Mouse (Mus musculus) limb, embryonic 12.5 days (tissue): ENCODE results near the gene Cdk19. TPM values are rescaled to one million over a fixed set of nuclear protein-coding genes. Genes with fewer than 3 reads are reported as not detected.

ENCODE experiments used
- ATAC-seq: fragments of 200-750 bp; cut with Nextera tagmentation; 2 replicates; pipeline ENCODE4 v1.8.0; 2017; ENCODE audit warnings: low read depth, moderate TSS enrichment; ENCODE audit not compliant: insufficient number of reproducible peaks, insufficient read depth, low FRiP score, low TSS enrichment
- H3K27ac ChIP-seq: fragments of 300-500 bp; sonication (generic); 2 replicates; pipeline ENCODE4 v1.5.1; 2016; ENCODE audit warnings: mild to moderate bottlenecking, moderate library complexity
- H3K27me3 ChIP-seq: fragments of 300-500 bp; sonication (generic); 2 replicates; pipeline ENCODE4 v1.6.1; 2016; ENCODE audit warnings: mild to moderate bottlenecking, moderate library complexity
- H3K36me3 ChIP-seq: fragments of 300-500 bp; sonication (generic); 2 replicates; pipeline ENCODE4 v1.6.1; 2016; ENCODE audit warnings: mild to moderate bottlenecking, moderate library complexity
- H3K4me1 ChIP-seq: fragments of 300-500 bp; sonication (generic); replicated peaks from 2 replicates; pipeline ENCODE4 v1.6.1; 2016
- H3K4me2 ChIP-seq: fragments of 300-500 bp; sonication (generic); 2 replicates; pipeline ENCODE4 v1.6.1; 2016; ENCODE audit warnings: mild to moderate bottlenecking, moderate library complexity
- H3K4me3 ChIP-seq: fragments of 300-500 bp; sonication (generic); replicated peaks from 2 replicates; pipeline ENCODE4 v1.5.1; 2016; ENCODE audit warnings: mild to moderate bottlenecking
- H3K9ac ChIP-seq: fragments of 300-500 bp; sonication (generic); replicated peaks from 2 replicates; pipeline ENCODE4 v1.6.1; 2016; ENCODE audit warnings: mild to moderate bottlenecking, moderate library complexity
- H3K9me3 ChIP-seq: fragments of 300-500 bp; sonication (generic); 2 replicates; pipeline ENCODE4 v1.6.1; 2016; ENCODE audit warnings: mild to moderate bottlenecking, moderate library complexity
- WGBS: fragments of 180-500 bp; shearing (Covaris S2); methylation state at CpG from one replicate; pipeline ENCODE4 v1.1.7; 2016; 5-methylcytosine and 5-hydroxymethylcytosine counted together
- polyA plus RNA-seq: library from polyadenylated mRNA; unstranded; fragments of >200 nt; fragmentation: Nextera tagmentation; extraction: Ambion mirVana; gene quantifications from 2 replicates; pipeline ENCODE4 v1.2.1, GENCODE M21; 2016

The Cdk19 gene
- polyA plus RNA-seq, 1 experiment from 2014 or later, result 15.7 TPM

- WGBS, result 50% methylated on average over 12 of the region's 12 CpGs
- no peaks in the 10 kb centered on the region for H3K27me3 ChIP-seq
- peaks cover 13% of the 10 kb centered on the region for H3K4me1 ChIP-seq
- no peak overlapping the region for H3K27ac ChIP-seq
- ATAC-seq, result no peak
- H3K36me3 ChIP-seq, result no peaks in the 10 kb centered on the region
- H3K9ac ChIP-seq, result peak overlapping the region; percentile 87
- no peaks in the 10 kb centered on the region for H3K9me3 ChIP-seq
- peak overlapping the region; percentile 86 for H3K4me3 ChIP-seq
- H3K4me2 ChIP-seq, result peak overlapping the region; percentile 66
These were observed 11.0 kb downstream of the Cdk19 start for GRCm38 (mm10) chr10:40350245-40350932.

GRCm38 (mm10) chr10:40351156-40351555, 11.8 kb downstream of the Cdk19 start:
- H3K4me2 ChIP-seq, result peak overlapping the region; percentile 66; the same call in 1 of the 2 replicates
- no peaks in the 10 kb centered on the region for H3K9me3 ChIP-seq
- peaks cover 13% of the 10 kb centered on the region for H3K4me1 ChIP-seq
- no peak overlapping the region for H3K27ac ChIP-seq
- WGBS, result 71% methylated on average over 4 of the region's 4 CpGs
- H3K27me3 ChIP-seq, result no peaks in the 10 kb centered on the region
- no peak for ATAC-seq
- H3K36me3 ChIP-seq, result no peaks in the 10 kb centered on the region
- peak overlapping the region; percentile 86; the same call in 1 of the 2 replicates for H3K4me3 ChIP-seq
- no peak overlapping the region for H3K9ac ChIP-seq

GRCm38 (mm10) chr10:40354081-40354480, 14.7 kb downstream of the Cdk19 start:
- no peaks in the 10 kb centered on the region for H3K9me3 ChIP-seq
- no peak overlapping the region for H3K27ac ChIP-seq
- no peaks in the 10 kb centered on the region for H3K27me3 ChIP-seq
- H3K9ac ChIP-seq, result no peak overlapping the region
- H3K4me1 ChIP-seq, result peaks cover 13% of the 10 kb centered on the region
- no peak overlapping the region for H3K4me3 ChIP-seq
- no peaks in the 10 kb centered on the region for H3K36me3 ChIP-seq
- ATAC-seq, result no peak
- WGBS, result 88% methylated on average over 9 of the region's 9 CpGs
- no peak overlapping the region for H3K4me2 ChIP-seq

GRCm38 (mm10) chr10:40354556-40354955, 15.2 kb downstream of the Cdk19 start:
- 92% methylated on average over 1 of the region's 1 CpGs for WGBS
- Histone ChIP-seq H3K4me3 (no peak overlapping the region), H3K4me2 (no peak overlapping the region), H3K27me3 (no peaks in the 10 kb centered on the region), H3K36me3 (no peaks in the 10 kb centered on the region), H3K9me3 (no peaks in the 10 kb centered on the region), H3K9ac (no peak overlapping the region), H3K4me1 (peaks cover 13% of the 10 kb centered on the region), H3K27ac (no peak overlapping the region)
- ATAC-seq, result no peak

DNA sequence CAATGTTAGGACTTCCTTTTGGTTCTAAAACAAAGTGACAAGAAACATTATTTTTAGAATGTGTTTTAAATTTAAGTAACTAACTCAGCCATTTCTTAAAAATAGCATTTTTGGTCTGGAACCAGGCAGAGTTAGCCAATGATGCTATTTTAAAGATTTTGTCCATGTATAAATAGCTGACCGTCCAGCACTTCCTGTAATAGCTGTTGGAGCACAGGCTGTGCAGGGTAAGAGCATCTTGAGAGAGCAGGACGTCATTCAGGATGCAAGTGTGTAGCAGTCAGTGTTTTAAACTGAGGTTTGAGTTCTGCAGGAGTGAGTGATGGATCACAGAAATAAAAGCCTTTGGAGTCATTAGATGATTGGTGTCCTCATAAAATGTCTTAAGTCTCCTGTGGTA, 18.8 kb downstream of the Cdk19 start:
- Histone ChIP-seq H3K4me3 (no peak overlapping the region), H3K27me3 (no peaks in the 10 kb centered on the region), H3K27ac (no peak overlapping the region), H3K9ac (no peak overlapping the region), H3K4me2 (no peak overlapping the region), H3K9me3 (no peaks in the 10 kb centered on the region), H3K4me1 (peaks cover 11% of the 10 kb centered on the region), H3K36me3 (no peaks in the 10 kb centered on the region)
- no peak for ATAC-seq
- 60% methylated on average over 2 of the region's 2 CpGs for WGBS

GRCm38 (mm10) chr10:40359131-40359530, 19.8 kb downstream of the Cdk19 start:
- ATAC-seq, result no peak
- H3K4me1 ChIP-seq, result peaks cover 12% of the 10 kb centered on the region
- H3K9ac ChIP-seq, result no peak overlapping the region
- no peaks in the 10 kb centered on the region for H3K9me3 ChIP-seq
- no peaks in the 10 kb centered on the region for H3K36me3 ChIP-seq
- no peaks in the 10 kb centered on the region for H3K27me3 ChIP-seq
- H3K4me3 ChIP-seq, result no peak overlapping the region
- H3K27ac ChIP-seq, result no peak overlapping the region
- WGBS, result 57% methylated on average over 2 of the region's 2 CpGs
- H3K4me2 ChIP-seq, result no peak overlapping the region

GRCm38 (mm10) chr10:40363004-40363403, 23.6 kb downstream of the Cdk19 start:
- Histone ChIP-seq H3K9me3 (no peaks in the 10 kb centered on the region), H3K4me2 (no peak overlapping the region), H3K4me3 (no peak overlapping the region), H3K36me3 (no peaks in the 10 kb centered on the region), H3K9ac (no peak overlapping the region), H3K27me3 (no peaks in the 10 kb centered on the region), H3K27ac (no peak overlapping the region), H3K4me1 (peaks cover 15% of the 10 kb centered on the region)
- 11% methylated on average over 4 of the region's 4 CpGs for WGBS
- no peak; the same call in 1 of the 2 replicates for ATAC-seq

DNA sequence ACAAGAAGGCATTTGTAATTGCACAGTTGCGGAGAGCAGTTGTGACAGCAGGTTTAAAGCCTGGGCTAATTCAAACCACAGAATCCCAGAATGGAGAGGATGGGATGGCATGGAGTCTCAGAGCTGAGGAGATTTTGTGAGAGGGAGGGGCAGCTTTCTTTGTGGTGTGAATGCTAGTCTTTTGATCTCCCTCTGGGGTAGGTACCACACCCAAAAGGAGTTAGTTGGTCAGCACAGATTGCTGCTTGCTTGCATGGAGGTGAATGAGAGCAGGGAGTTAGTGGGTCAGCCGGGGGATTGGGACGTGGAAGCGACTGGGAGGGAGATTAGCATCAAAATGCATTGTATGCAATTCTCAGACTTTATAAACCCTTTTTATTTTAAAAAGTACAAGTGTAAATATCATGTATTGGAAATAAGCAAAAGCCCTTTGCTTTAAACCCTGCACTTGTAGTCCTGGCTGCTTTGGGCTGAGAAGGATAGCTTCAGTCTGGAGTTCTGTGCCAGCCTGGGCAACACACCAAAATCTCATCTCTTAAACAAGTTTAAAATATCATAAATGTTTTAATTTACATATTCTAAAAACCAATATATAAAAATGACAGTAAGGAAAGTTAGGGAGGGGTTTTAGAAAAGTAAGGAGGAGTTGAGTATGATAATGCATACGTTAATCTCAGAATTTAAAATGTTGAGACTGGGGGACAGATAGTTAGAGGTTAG, 25.4 kb downstream of the Cdk19 start:
- ATAC-seq, result no peak
- no peaks in the 10 kb centered on the region for H3K27me3 ChIP-seq
- WGBS, result 49% methylated on average over 5 of the region's 5 CpGs
- H3K4me2 ChIP-seq, result no peak overlapping the region
- H3K27ac ChIP-seq, result no peak overlapping the region
- peaks cover 26% of the 10 kb centered on the region for H3K4me1 ChIP-seq
- no peaks in the 10 kb centered on the region for H3K9me3 ChIP-seq
- H3K4me3 ChIP-seq, result no peak overlapping the region
- no peaks in the 10 kb centered on the region for H3K36me3 ChIP-seq
- H3K9ac ChIP-seq, result no peak overlapping the region

DNA sequence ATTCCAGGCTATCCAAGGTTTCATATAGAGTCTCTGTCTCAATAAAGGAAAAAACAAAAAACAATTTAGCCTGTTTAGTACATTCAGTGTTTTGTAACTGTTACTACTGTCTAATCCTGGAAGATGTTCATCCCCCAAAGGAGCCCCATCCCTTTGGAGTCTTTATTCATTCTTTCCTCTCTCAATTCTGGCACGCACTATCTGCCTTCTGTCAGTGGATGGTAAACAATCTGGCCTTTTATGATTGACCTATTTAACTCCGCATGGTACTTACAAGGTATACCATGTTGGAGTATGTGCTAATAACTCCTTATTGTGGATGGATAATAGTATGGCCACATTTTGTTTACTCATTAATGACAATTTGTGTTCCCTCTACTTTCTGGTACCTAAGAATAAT, 26.6 kb downstream of the Cdk19 start:
- Histone ChIP-seq H3K9me3 (no peaks in the 10 kb centered on the region), H3K27me3 (no peaks in the 10 kb centered on the region), H3K4me2 (no peak overlapping the region), H3K4me1 (peaks cover 30% of the 10 kb centered on the region), H3K9ac (no peak overlapping the region), H3K4me3 (no peak overlapping the region), H3K27ac (no peak overlapping the region), H3K36me3 (no peaks in the 10 kb centered on the region)
- 91% methylated on average over 2 of the region's 2 CpGs for WGBS
- ATAC-seq, result no peak

GRCm38 (mm10) chr10:40368516-40368915, 29.2 kb downstream of the Cdk19 start:
- peak overlapping the region; percentile 75; the same call in 1 of the 2 replicates for H3K27ac ChIP-seq
- 39% methylated on average over 1 of the region's 1 CpGs for WGBS

DNA sequence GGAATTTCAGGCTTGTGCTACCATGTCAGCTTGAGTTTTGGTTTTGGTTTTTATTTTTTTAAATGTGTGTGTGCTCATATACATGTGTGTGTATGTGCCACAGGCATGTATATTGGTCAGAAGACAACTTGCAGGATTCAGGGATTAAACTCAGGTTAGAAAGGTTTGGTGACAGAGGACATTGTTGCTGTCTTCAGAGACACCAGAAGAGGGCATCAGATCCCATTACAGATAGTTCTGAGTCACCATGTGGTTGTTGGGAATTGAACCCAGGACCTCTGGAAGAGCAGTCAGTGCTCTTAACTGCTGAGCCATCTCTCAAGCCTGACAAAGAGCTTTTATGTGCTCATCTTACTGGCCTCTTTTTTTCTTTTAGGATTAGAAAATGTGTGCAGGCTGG, 30.8 kb downstream of the Cdk19 start:
- peaks cover 41% of the 10 kb centered on the region for H3K4me1 ChIP-seq
- H3K4me3 ChIP-seq, result no peak overlapping the region
- ATAC-seq, result no peak
- no peak overlapping the region for H3K27ac ChIP-seq
- no peak overlapping the region for H3K4me2 ChIP-seq
- H3K36me3 ChIP-seq, result no peaks in the 10 kb centered on the region
- no peaks in the 10 kb centered on the region for H3K27me3 ChIP-seq
- no peak overlapping the region for H3K9ac ChIP-seq
- H3K9me3 ChIP-seq, result no peaks in the 10 kb centered on the region

More at GRCm38 (mm10) chr10:40368516-40368915, 29.2 kb downstream of the Cdk19 start:
- peak; percentile 62; the same call in 1 of the 2 replicates for ATAC-seq
- no peaks in the 10 kb centered on the region for H3K36me3 ChIP-seq
- no peaks in the 10 kb centered on the region for H3K27me3 ChIP-seq
- H3K4me3 ChIP-seq, result no peak overlapping the region
- H3K4me2 ChIP-seq, result no peak overlapping the region
- H3K9ac ChIP-seq, result no peak overlapping the region
- no peaks in the 10 kb centered on the region for H3K9me3 ChIP-seq
- H3K4me1 ChIP-seq, result peaks cover 35% of the 10 kb centered on the region
